In genomic region chr13:73310183-73310929, GRCm38 (mm10) we compare ENCODE assay signal across 8 mouse cellular contexts. TPM values are rescaled to one million over a fixed set of nuclear protein-coding genes. Genes with fewer than 3 reads are reported as not detected.
DNase-seq lines count a peak whose midpoint lies in the region; ATAC-seq lines count a peak whose summit lies in the region.

No protein-coding gene starts in this region.

- H3K4me1 ChIP-seq in forebrain, embryonic 15.5 days = peaks cover 8% of the 10 kb centered on the region; the same call in 1 of the 2 replicates
- no peaks in the 10 kb centered on the region for H3K4me1 ChIP-seq in intestine, embryonic 15.5 days (replicated peaks)
- H3K4me1 ChIP-seq in stomach, embryonic 14.5 days (ENCODE audit: control insufficient read depth, insufficient read depth, low read length) = no peaks in the 10 kb centered on the region

- H3K27me3 ChIP-seq in forebrain, embryonic 15.5 days = no peaks in the 10 kb centered on the region
- H3K27me3 ChIP-seq in intestine, embryonic 15.5 days (replicated peaks) = no peaks in the 10 kb centered on the region
- H3K27me3 ChIP-seq in stomach, embryonic 14.5 days (ENCODE audit: control insufficient read depth, insufficient read depth, low read length) = no peaks in the 10 kb centered on the region

- H3K9ac ChIP-seq in forebrain, embryonic 15.5 days (replicated peaks) = no peak overlapping the region
- H3K9ac ChIP-seq in intestine, embryonic 15.5 days = no peak overlapping the region
- H3K9ac ChIP-seq in stomach, embryonic 14.5 days (replicated peaks; ENCODE audit: low read depth, low read length) = no peak overlapping the region

- H3K36me3 ChIP-seq in forebrain, embryonic 15.5 days = no peaks in the 10 kb centered on the region
- no peaks in the 10 kb centered on the region for H3K36me3 ChIP-seq in intestine, embryonic 15.5 days
- H3K36me3 ChIP-seq in stomach, embryonic 14.5 days (ENCODE audit: control insufficient read depth, insufficient read depth, low read length) = no peaks in the 10 kb centered on the region

- no peak overlapping the region for H3K4me2 ChIP-seq in forebrain, embryonic 15.5 days (replicated peaks)
- H3K4me2 ChIP-seq in intestine, embryonic 15.5 days (replicated peaks) = no peak overlapping the region
- no peak overlapping the region for H3K4me2 ChIP-seq in stomach, embryonic 14.5 days (replicated peaks; ENCODE audit: low read depth, low read length)

- DNase-seq in frontal cortex, postnatal 36 days (ENCODE audit: low spot score in 2 of 2) = peak; percentile 5 to 18
- no peak for DNase-seq in frontal cortex, postnatal 10 days (ENCODE audit: low spot score in 2 of 2)
- DNase-seq in B cell, adult 2 months = peak; percentile 55 to 56
- peak; percentile 60 for DNase-seq in adrenal gland, postnatal 25 days
- DNase-seq in lung, postnatal 10 days = peak; percentile 53

- 0 out of 2 replicates have a peak, but pooled peaks have one; percentile 33 for ATAC-seq in forebrain, embryonic 15.5 days (replicated peaks)
- ATAC-seq in intestine, embryonic 15.5 days = peak; percentile 78
- peak; percentile 47; the same call in 1 of the 2 replicates for ATAC-seq in stomach, embryonic 14.5 days (ENCODE audit: insufficient number of reproducible peaks, insufficient read depth, low FRiP score, low read depth)

- 28% methylated on average over 8 of the region's 8 CpGs for WGBS in forebrain, embryonic 15.5 days
- WGBS in intestine, embryonic 15.5 days = 19% methylated on average over 8 of the region's 8 CpGs
- WGBS in stomach, embryonic 14.5 days = 26% methylated on average over 8 of the region's 8 CpGs

- H3K4me3 ChIP-seq in forebrain, embryonic 15.5 days = no peak overlapping the region
- H3K4me3 ChIP-seq in intestine, embryonic 15.5 days (replicated peaks) = no peak overlapping the region
- no peak overlapping the region for H3K4me3 ChIP-seq in stomach, embryonic 14.5 days (ENCODE audit: low read depth, low read length)

- H3K9me3 ChIP-seq in forebrain, embryonic 15.5 days = no peaks in the 10 kb centered on the region
- H3K9me3 ChIP-seq in intestine, embryonic 15.5 days = no peaks in the 10 kb centered on the region
- H3K9me3 ChIP-seq in stomach, embryonic 14.5 days (ENCODE audit: control insufficient read depth, low read depth, low read length) = no peaks in the 10 kb centered on the region

- no peak overlapping the region for H3K27ac ChIP-seq in forebrain, embryonic 15.5 days (replicated peaks)
- no peak overlapping the region for H3K27ac ChIP-seq in intestine, embryonic 15.5 days
- H3K27ac ChIP-seq in stomach, embryonic 14.5 days (ENCODE audit: low read length) = no peak overlapping the region

RNA-seq across cellular contexts. Expression of gene Mrpl36, which starts 18.0 kb away (rescaled TPM):
- 70.5 and 72.8 TPM in 2 replicates for total RNA-seq in adrenal gland, postnatal 25 days (2021)
- polyA plus RNA-seq in forebrain, embryonic 15.5 days (2015; fragmentation: Nextera tagmentation; extraction: Ambion mirVana) = 91.0 and 99.8 TPM in 2 replicates
- 159 and 160 TPM in 2 replicates for polyA plus RNA-seq in intestine, embryonic 15.5 days (2015; fragmentation: Nextera tagmentation; extraction: Ambion mirVana)
- polyA plus RNA-seq in stomach, embryonic 14.5 days (2014; fragmentation: Nextera tagmentation; extraction: Ambion mirVana) = 122 and 137 TPM in 2 replicates

RNA-seq across cellular contexts. Expression of gene Ndufs6, which starts 18.0 kb away (rescaled TPM):
- total RNA-seq in adrenal gland, postnatal 25 days (2021) = 214 and 226 TPM in 2 replicates
- polyA plus RNA-seq in forebrain, embryonic 15.5 days (2015; fragmentation: Nextera tagmentation; extraction: Ambion mirVana) = 357 and 367 TPM in 2 replicates
- polyA plus RNA-seq in intestine, embryonic 15.5 days (2015; fragmentation: Nextera tagmentation; extraction: Ambion mirVana) = 464 and 509 TPM in 2 replicates
- polyA plus RNA-seq in stomach, embryonic 14.5 days (2014; fragmentation: Nextera tagmentation; extraction: Ambion mirVana) = 348 and 364 TPM in 2 replicates

RNA-seq across cellular contexts. Expression of gene Irx4, which starts 50.1 kb away (rescaled TPM):
- not detected in 2 replicates for total RNA-seq in adrenal gland, postnatal 25 days (2021)
- polyA plus RNA-seq in forebrain, embryonic 15.5 days (2015; fragmentation: Nextera tagmentation; extraction: Ambion mirVana) = 0.09 TPM in 1 of 2 replicates, not detected in the other
- 0.26 and 0.47 TPM in 2 replicates for polyA plus RNA-seq in intestine, embryonic 15.5 days (2015; fragmentation: Nextera tagmentation; extraction: Ambion mirVana)
- not detected in 2 replicates for polyA plus RNA-seq in stomach, embryonic 14.5 days (2014; fragmentation: Nextera tagmentation; extraction: Ambion mirVana)

Comparison
In these comparisons a context has a peak if more than half of its experiments do, and no peak if none do; other contexts are left out.
1. DNase-seq: peak in frontal cortex, postnatal 36 days (2 of 2), B cell, adult 2 months (2 of 2), adrenal gland, postnatal 25 days (single experiment) and lung, postnatal 10 days (single experiment); none in frontal cortex, postnatal 10 days (0 of 2).
2. Peak in every context shown above with its lines, with median percentiles within 50 percentile points of each other: ATAC-seq.